Mouse (Mus musculus) liver, postnatal 0 days (tissue): ENCODE results near the gene Cxcr6.

Experiments used
- CTCF ChIP-seq: sonication (generic); IDR thresholded peaks from 2 replicates; pipeline ENCODE4 v1.5.1; 2016; ENCODE audit warnings: antibody characterized with exemption, low read depth
- EP300 ChIP-seq: IDR thresholded peaks from 2 replicates; pipeline ENCODE4 v1.6.1; 2016; ENCODE audit warnings: antibody characterized with exemption, low read depth, mild to moderate bottlenecking

- TF ChIP-seq CTCF (no peak), EP300 (no peak)
Observed at GRCm38 (mm10) chr9:123849976-123850695, 43.9 kb downstream of the Cxcr6 start.
